Mouse (Mus musculus) CH12.LX (cell line): ENCODE data around the gene Popdc2.

ENCODE experiments used
- TCF12 ChIP-seq: IDR thresholded peaks from 2 replicates; pipeline ENCODE4 v1.6.1; 2014; ENCODE audit warnings: low read depth, mild to moderate bottlenecking, inconsistent platforms, low read length, improper control_type of control experiment
- USF1 ChIP-seq: IDR thresholded peaks from 2 replicates; pipeline ENCODE4 v1.6.1; 2014; ENCODE audit warnings: low read depth, mild to moderate bottlenecking, inconsistent platforms, low read length, improper control_type of control experiment

DNA sequence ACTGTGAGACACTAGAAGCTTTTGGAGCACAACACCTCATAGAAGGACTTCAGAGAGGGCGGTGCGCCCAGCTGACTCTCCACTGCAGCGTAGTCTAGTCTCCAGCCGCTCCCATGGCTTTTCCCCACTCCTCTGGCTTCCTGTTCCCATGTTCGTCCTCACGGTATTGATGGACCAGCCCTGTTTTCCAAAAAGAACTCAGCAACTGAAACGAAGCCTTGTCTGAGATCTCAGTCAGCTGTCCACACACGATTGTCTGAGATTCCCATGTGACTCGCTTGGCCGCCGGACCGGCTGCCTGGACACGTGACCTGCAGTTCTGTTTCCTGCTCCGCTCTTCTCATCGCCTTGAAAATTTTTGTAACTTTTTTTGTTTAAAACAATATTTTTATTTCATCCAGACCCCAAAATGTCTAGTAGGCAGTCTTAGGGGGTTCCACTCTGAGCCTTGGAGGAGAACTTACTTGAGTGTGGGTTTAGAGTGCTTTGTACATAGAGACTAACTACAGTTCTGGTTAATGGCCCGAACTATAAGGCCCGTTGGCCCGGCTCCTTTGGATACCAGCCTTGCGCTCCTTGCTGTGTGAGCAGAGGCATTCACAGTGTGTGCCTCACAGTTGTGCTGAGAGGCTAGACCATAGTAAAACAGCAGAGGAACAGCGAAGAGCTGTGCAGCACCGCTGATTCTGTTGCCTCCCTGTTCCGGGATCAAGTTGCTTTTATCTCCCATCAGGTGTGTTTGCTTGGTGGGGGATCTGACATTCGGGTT is 30.3 kb downstream of the Popdc2 start:
- TF ChIP-seq USF1, result no peak; the same call in 1 of the 2 replicates
- no peak for TF ChIP-seq TCF12
